ENCODE assay signal across 12 mouse cellular contexts in genomic region chr17:46595336-46595735, GRCm38 (mm10). TPM values are rescaled to one million over a fixed set of nuclear protein-coding genes. Genes with fewer than 3 reads are reported as not detected.
DNase-seq lines count a peak whose midpoint lies in the region; ATAC-seq lines count a peak whose summit lies in the region.
"Had no signal": no experiment of that assay in that cellular context is flagged by ENCODE, and none has a peak within 500 bp of the region (broad histone marks: within the 10 kb centered on the region; RNA-seq: fewer than 3 reads in every experiment).

No protein-coding gene starts in this region.

- H3K27me3 ChIP-seq in hindbrain, embryonic 10.5 days (ENCODE audit: insufficient read depth, poor library complexity, severe bottlenecking): no peaks in the 10 kb centered on the region
- no peaks in the 10 kb centered on the region for H3K27me3 ChIP-seq in hindbrain, embryonic 14.5 days (ENCODE audit: control insufficient read depth, insufficient read depth, low read length)
- H3K27me3 ChIP-seq in neural tube, embryonic 11.5 days (ENCODE audit: control insufficient read depth, insufficient read depth, low read length): no peaks in the 10 kb centered on the region
- no peaks in the 10 kb centered on the region for H3K27me3 ChIP-seq in intestine, embryonic 15.5 days (replicated peaks)
- H3K27me3 ChIP-seq in stomach, embryonic 16.5 days (ENCODE audit: control insufficient read depth, insufficient read depth, low read length): no peaks in the 10 kb centered on the region

- DNase-seq in hindbrain, embryonic 10.5 days (ENCODE audit: low spot score): no peak
- no peak for DNase-seq in hindbrain, embryonic 14.5 days (ENCODE audit: low spot score)
- DNase-seq in neural tube, embryonic 11.5 days (ENCODE audit: low spot score): no peak
- DNase-seq in neural tube, embryonic 10.5 days (ENCODE audit: extremely low spot score, low spot score): no peak
- no peak for DNase-seq in gastrocnemius, postnatal 36 days
- DNase-seq: forebrain, postnatal 0 days; heart, adult 2 months; kidney, postnatal 14 days had no signal

- H3K9ac ChIP-seq in hindbrain, embryonic 14.5 days: no peak overlapping the region
- H3K9ac ChIP-seq in neural tube, embryonic 11.5 days (ENCODE audit: low read length): no peak overlapping the region
- no peak overlapping the region for H3K9ac ChIP-seq in intestine, embryonic 15.5 days
- no peak overlapping the region for H3K9ac ChIP-seq in stomach, embryonic 16.5 days (ENCODE audit: low read length)
- H3K9ac ChIP-seq: forebrain, postnatal 0 days had no signal

- no peaks in the 10 kb centered on the region for H3K9me3 ChIP-seq in hindbrain, embryonic 10.5 days
- H3K9me3 ChIP-seq in hindbrain, embryonic 14.5 days (ENCODE audit: control insufficient read depth, low read length): no peaks in the 10 kb centered on the region
- no peaks in the 10 kb centered on the region for H3K9me3 ChIP-seq in neural tube, embryonic 11.5 days (ENCODE audit: control insufficient read depth, low read length)
- H3K9me3 ChIP-seq in intestine, embryonic 15.5 days: no peaks in the 10 kb centered on the region
- H3K9me3 ChIP-seq in stomach, embryonic 16.5 days (replicated peaks; ENCODE audit: control insufficient read depth, low read length): no peaks in the 10 kb centered on the region

- peak overlapping the region; percentile 69 for H3K27ac ChIP-seq in hindbrain, embryonic 10.5 days
- H3K27ac ChIP-seq in hindbrain, embryonic 14.5 days: no peak overlapping the region
- H3K27ac ChIP-seq in neural tube, embryonic 11.5 days (ENCODE audit: low read depth, low read length): 0 out of 2 replicates have a peak overlapping the region, but pooled peaks have one; percentile 21
- H3K27ac ChIP-seq in intestine, embryonic 15.5 days: peak overlapping the region; percentile 55; the same call in 1 of the 2 replicates
- peak overlapping the region; percentile 51; the same call in 1 of the 2 replicates for H3K27ac ChIP-seq in stomach, embryonic 16.5 days (ENCODE audit: low read length)
- H3K27ac ChIP-seq: heart, adult 2 months had no signal

- no peak overlapping the region for H3K4me2 ChIP-seq in hindbrain, embryonic 14.5 days (replicated peaks)
- H3K4me2 ChIP-seq in neural tube, embryonic 11.5 days (ENCODE audit: low read depth): no peak overlapping the region
- H3K4me2 ChIP-seq in intestine, embryonic 15.5 days (replicated peaks): no peak overlapping the region
- no peak overlapping the region for H3K4me2 ChIP-seq in stomach, embryonic 16.5 days (ENCODE audit: low read depth, low read length)

- intact Hi-C loops in gastrocnemius, postnatal 36 days (cut with DNase I): no loop called here

- 86% methylated on average over 6 of the region's 6 CpGs for WGBS in hindbrain, embryonic 10.5 days
- 73% methylated on average over 6 of the region's 6 CpGs for WGBS in hindbrain, embryonic 14.5 days
- WGBS in neural tube, embryonic 11.5 days: 84% methylated on average over 6 of the region's 6 CpGs
- 78% methylated on average over 6 of the region's 6 CpGs for WGBS in intestine, embryonic 15.5 days
- WGBS in stomach, embryonic 16.5 days: 86% methylated on average over 6 of the region's 6 CpGs

- ATAC-seq in hindbrain, embryonic 14.5 days (ENCODE audit: low FRiP score): no peak
- ATAC-seq in neural tube, embryonic 11.5 days (ENCODE audit: insufficient read depth, low FRiP score, low TSS enrichment): no peak
- ATAC-seq in intestine, embryonic 15.5 days: no peak
- no peak for ATAC-seq in stomach, embryonic 16.5 days (ENCODE audit: insufficient read depth, low FRiP score)
- ATAC-seq in CD4-positive, CD25-positive, alpha-beta regulatory T cell, adult 4 months: no peak
- ATAC-seq: forebrain, postnatal 0 days had no signal

- peaks cover 34% of the 10 kb centered on the region for H3K36me3 ChIP-seq in hindbrain, embryonic 10.5 days
- peaks cover 6% of the 10 kb centered on the region for H3K36me3 ChIP-seq in hindbrain, embryonic 14.5 days (replicated peaks; ENCODE audit: control insufficient read depth, insufficient read depth)
- H3K36me3 ChIP-seq in neural tube, embryonic 11.5 days (ENCODE audit: control insufficient read depth, insufficient read depth, low read length): peaks cover 2% of the 10 kb centered on the region; the same call in 1 of the 2 replicates
- H3K36me3 ChIP-seq in intestine, embryonic 15.5 days: peaks cover 1% of the 10 kb centered on the region; the same call in 1 of the 2 replicates
- no peaks in the 10 kb centered on the region for H3K36me3 ChIP-seq in stomach, embryonic 16.5 days (ENCODE audit: control insufficient read depth, insufficient read depth, low read length)

- no peak overlapping the region for H3K4me3 ChIP-seq in hindbrain, embryonic 10.5 days
- H3K4me3 ChIP-seq in hindbrain, embryonic 14.5 days (replicated peaks; ENCODE audit: low read length): no peak overlapping the region
- no peak overlapping the region for H3K4me3 ChIP-seq in neural tube, embryonic 11.5 days (ENCODE audit: low read depth, low read length)
- H3K4me3 ChIP-seq in intestine, embryonic 15.5 days (replicated peaks): no peak overlapping the region
- no peak overlapping the region for H3K4me3 ChIP-seq in stomach, embryonic 16.5 days (replicated peaks; ENCODE audit: low read length)
- H3K4me3 ChIP-seq: heart, adult 2 months; myocyte had no signal

- H3K4me1 ChIP-seq in hindbrain, embryonic 10.5 days (replicated peaks): peaks cover 19% of the 10 kb centered on the region
- H3K4me1 ChIP-seq in hindbrain, embryonic 14.5 days (replicated peaks; ENCODE audit: control insufficient read depth, insufficient read depth, low read length): peaks cover 6% of the 10 kb centered on the region; the same call in 1 of the 2 replicates
- H3K4me1 ChIP-seq in neural tube, embryonic 11.5 days (ENCODE audit: control insufficient read depth, insufficient read depth, low read length): peaks cover 5% of the 10 kb centered on the region; the same call in 1 of the 2 replicates
- H3K4me1 ChIP-seq in intestine, embryonic 15.5 days (replicated peaks): peaks cover 26% of the 10 kb centered on the region
- H3K4me1 ChIP-seq in stomach, embryonic 16.5 days (ENCODE audit: control insufficient read depth, insufficient read depth, low read length): peaks cover 26% of the 10 kb centered on the region

RNA-seq across cellular contexts. Expression of gene Ptk7, which starts 34.0 kb away (rescaled TPM):
- polyA plus RNA-seq in hindbrain, embryonic 10.5 days (2016; fragmentation: Nextera tagmentation; extraction: Ambion mirVana): 67.2 and 76.8 TPM in 2 replicates
- polyA plus RNA-seq in hindbrain, embryonic 14.5 days (2014; fragmentation: Nextera tagmentation; extraction: Ambion mirVana): 19.2 and 20.6 TPM in 2 replicates
- 32.9 and 35.8 TPM in 2 replicates for polyA plus RNA-seq in neural tube, embryonic 11.5 days (2014; fragmentation: Nextera tagmentation; extraction: Ambion mirVana)
- 61.8 and 66.2 TPM in 2 replicates for polyA plus RNA-seq in intestine, embryonic 15.5 days (2015; fragmentation: Nextera tagmentation; extraction: Ambion mirVana)
- polyA plus RNA-seq in stomach, embryonic 16.5 days (2015; fragmentation: Nextera tagmentation; extraction: Ambion mirVana): 93.9 and 94.9 TPM in 2 replicates
- polyA plus RNA-seq in CD4-positive, CD25-positive, alpha-beta regulatory T cell, adult 4 months (2017; shearing (Covaris generic)): not detected
- under 1 TPM; 0.79 to 0.94 TPM for total RNA-seq in gastrocnemius, postnatal 36 days (2021)

RNA-seq across cellular contexts. Expression of gene Srf, which starts 39.4 kb away (rescaled TPM):
- polyA plus RNA-seq in hindbrain, embryonic 10.5 days (2016; fragmentation: Nextera tagmentation; extraction: Ambion mirVana): 5.9 and 7.8 TPM in 2 replicates
- polyA plus RNA-seq in hindbrain, embryonic 14.5 days (2014; fragmentation: Nextera tagmentation; extraction: Ambion mirVana): 5.2 and 6.5 TPM in 2 replicates
- 5.9 and 7.7 TPM in 2 replicates for polyA plus RNA-seq in neural tube, embryonic 11.5 days (2014; fragmentation: Nextera tagmentation; extraction: Ambion mirVana)
- 7.6 and 8.9 TPM in 2 replicates for polyA plus RNA-seq in intestine, embryonic 15.5 days (2015; fragmentation: Nextera tagmentation; extraction: Ambion mirVana)
- polyA plus RNA-seq in stomach, embryonic 16.5 days (2015; fragmentation: Nextera tagmentation; extraction: Ambion mirVana): 7.0 and 8.9 TPM in 2 replicates
- 1 to 10 TPM; 7.3 to 8.2 TPM for polyA plus RNA-seq in CD4-positive, CD25-positive, alpha-beta regulatory T cell, adult 4 months (2017; shearing (Covaris generic))
- 10 to 100 TPM; 70.4 to 74.9 TPM for total RNA-seq in gastrocnemius, postnatal 36 days (2021)

RNA-seq across cellular contexts. Expression of gene Cul9, which starts 49.1 kb away (rescaled TPM):
- polyA plus RNA-seq in hindbrain, embryonic 10.5 days (2016; fragmentation: Nextera tagmentation; extraction: Ambion mirVana): 4.5 and 7.6 TPM in 2 replicates
- 14.6 and 14.7 TPM in 2 replicates for polyA plus RNA-seq in hindbrain, embryonic 14.5 days (2014; fragmentation: Nextera tagmentation; extraction: Ambion mirVana)
- 4.4 and 5.4 TPM in 2 replicates for polyA plus RNA-seq in neural tube, embryonic 11.5 days (2014; fragmentation: Nextera tagmentation; extraction: Ambion mirVana)
- polyA plus RNA-seq in intestine, embryonic 15.5 days (2015; fragmentation: Nextera tagmentation; extraction: Ambion mirVana): 2.8 and 3.4 TPM in 2 replicates
- polyA plus RNA-seq in stomach, embryonic 16.5 days (2015; fragmentation: Nextera tagmentation; extraction: Ambion mirVana): 3.2 and 4.0 TPM in 2 replicates
- 1 to 10 TPM; 4.2 to 5.6 TPM for polyA plus RNA-seq in CD4-positive, CD25-positive, alpha-beta regulatory T cell, adult 4 months (2017; shearing (Covaris generic))
- total RNA-seq in gastrocnemius, postnatal 36 days (2021): 10 to 100 TPM; 11.2 to 11.4 TPM

RNA-seq across cellular contexts. Expression of gene Klc4, which starts 50.5 kb away (rescaled TPM):
- 35.3 and 38.1 TPM in 2 replicates for polyA plus RNA-seq in hindbrain, embryonic 10.5 days (2016; fragmentation: Nextera tagmentation; extraction: Ambion mirVana)
- 26.2 and 30.5 TPM in 2 replicates for polyA plus RNA-seq in hindbrain, embryonic 14.5 days (2014; fragmentation: Nextera tagmentation; extraction: Ambion mirVana)
- 36.4 and 38.4 TPM in 2 replicates for polyA plus RNA-seq in neural tube, embryonic 11.5 days (2014; fragmentation: Nextera tagmentation; extraction: Ambion mirVana)
- polyA plus RNA-seq in intestine, embryonic 15.5 days (2015; fragmentation: Nextera tagmentation; extraction: Ambion mirVana): 64.6 and 73.2 TPM in 2 replicates
- 41.4 and 46.7 TPM in 2 replicates for polyA plus RNA-seq in stomach, embryonic 16.5 days (2015; fragmentation: Nextera tagmentation; extraction: Ambion mirVana)
- polyA plus RNA-seq in CD4-positive, CD25-positive, alpha-beta regulatory T cell, adult 4 months (2017; shearing (Covaris generic)): 10 to 100 TPM; 13.6 to 14.7 TPM
- 10 to 100 TPM; 11.7 to 11.8 TPM for total RNA-seq in gastrocnemius, postnatal 36 days (2021)

RNA-seq across cellular contexts. Expression of gene Mrpl2, which starts 50.7 kb away (rescaled TPM):
- 115 and 119 TPM in 2 replicates for polyA plus RNA-seq in hindbrain, embryonic 10.5 days (2016; fragmentation: Nextera tagmentation; extraction: Ambion mirVana)
- 66.5 and 71.2 TPM in 2 replicates for polyA plus RNA-seq in hindbrain, embryonic 14.5 days (2014; fragmentation: Nextera tagmentation; extraction: Ambion mirVana)
- polyA plus RNA-seq in neural tube, embryonic 11.5 days (2014; fragmentation: Nextera tagmentation; extraction: Ambion mirVana): 104 and 113 TPM in 2 replicates
- 148 and 156 TPM in 2 replicates for polyA plus RNA-seq in intestine, embryonic 15.5 days (2015; fragmentation: Nextera tagmentation; extraction: Ambion mirVana)
- 94.1 and 99.9 TPM in 2 replicates for polyA plus RNA-seq in stomach, embryonic 16.5 days (2015; fragmentation: Nextera tagmentation; extraction: Ambion mirVana)
- polyA plus RNA-seq in CD4-positive, CD25-positive, alpha-beta regulatory T cell, adult 4 months (2017; shearing (Covaris generic)): 10 to 100 TPM; 57.0 to 65.9 TPM
- 100 to 1,000 TPM in 1 of 2 experiments, 10 to 100 TPM in 1; 99.4 to 102 TPM for total RNA-seq in gastrocnemius, postnatal 36 days (2021)

Comparison
In these comparisons a context has a peak if more than half of its experiments do, and no peak if none do; other contexts are left out.
1. RNA of gene Ptk7, which starts 34.0 kb away (polyA plus RNA-seq): 93.9 to 94.9 TPM in stomach, embryonic 16.5 days, 67.2 to 76.8 TPM in hindbrain, embryonic 10.5 days, 61.8 to 66.2 TPM in intestine, embryonic 15.5 days, 32.9 to 35.8 TPM in neural tube, embryonic 11.5 days and 19.2 to 20.6 TPM in hindbrain, embryonic 14.5 days; not detected in CD4-positive, CD25-positive, alpha-beta regulatory T cell, adult 4 months; every median in the first group is over 10 times any median in the second.